Mouse (Mus musculus) heart, postnatal 36 days (tissue): ENCODE results near the gene Nf1. TPM values are rescaled to one million over a fixed set of nuclear protein-coding genes. Genes with fewer than 3 reads are reported as not detected.

ENCODE experiments used
- DNase-seq, 2 experiments: peaks; one replicate each; pipeline ENCODE4 v3.0.0; 2021 to 2022
- intact Hi-C: fragments of 180-260 bp; cut with DNase I; formaldehyde crosslinking; loops from one replicate; pipeline ENCODE4 v1.15.1; 2025
- total RNA-seq, 2 experiments: library from RNA; stranded (reverse); gene quantifications; 2 replicates each; pipeline ENCODE4 v1.2.3; 2021

Gene Nf1
- total RNA-seq, 2 experiments from 2014 or later: 28.4 to 33.8 TPM

GRCm38 (mm10) chr11:79629752-79630374, 290.4 kb downstream of the Nf1 start:
- intact Hi-C loops: no loop called here
- DNase-seq: no peak

DNA sequence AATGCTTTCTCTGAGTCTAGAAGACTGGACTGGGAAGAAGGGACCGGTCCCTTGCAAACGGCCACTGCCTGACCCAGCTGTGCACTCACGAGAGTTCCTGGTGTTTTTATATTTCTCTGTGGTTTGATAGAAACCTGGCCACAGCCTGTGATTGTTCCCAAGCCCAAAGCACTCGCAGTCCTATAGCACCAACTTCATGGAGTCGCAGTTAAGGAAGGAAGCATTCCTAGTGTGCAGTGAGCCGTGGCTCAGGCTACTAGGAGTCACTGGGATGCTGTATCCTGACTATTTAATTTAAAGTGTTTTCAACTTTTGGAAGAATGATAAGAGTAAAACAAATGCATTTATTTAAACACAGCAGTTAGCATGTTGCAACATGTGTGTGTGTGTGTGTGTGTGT, 291.0 kb downstream of the Nf1 start:
- intact Hi-C loops: no loop called here
- no peak for DNase-seq

Other genes starting within 250 kb of the Nf1 start
- gene Ksr1, start 193.3 kb upstream of the Nf1 start, total RNA-seq: 1 to 10 TPM; 6.6 to 6.7 TPM
- 10 to 100 TPM; 14.7 to 14.9 TPM for gene Wsb1, start 85.0 kb upstream of the Nf1 start, total RNA-seq
- not detected for gene Gm9964, start 42.8 kb upstream of the Nf1 start, total RNA-seq
- gene Omg, start 164.4 kb downstream of the Nf1 start, total RNA-seq: not detected
- gene Evi2b, start 184.1 kb downstream of the Nf1 start, total RNA-seq: 1 to 10 TPM in 1 of 2 experiments, under 1 TPM in 1; 0.86 to 2.4 TPM
- under 1 TPM; 0.11 TPM for gene Evi2, start 190.9 kb downstream of the Nf1 start, total RNA-seq
- 1 to 10 TPM; 3.1 to 3.7 TPM for gene Evi2a, start 190.9 kb downstream of the Nf1 start, total RNA-seq